Mouse (Mus musculus) embryonic facial prominence, embryonic 13.5 days (tissue): ENCODE measurements around the gene Lce1e. TPM values are rescaled to one million over a fixed set of nuclear protein-coding genes. Genes with fewer than 3 reads are reported as not detected.
"Not testable (repeated sequence)": the region's sequence is repeated elsewhere in the genome, so short reads cannot be mapped to it uniquely, and the experiment has no call there.

Experiments used
- ATAC-seq: fragments of 200-750 bp; cut with Nextera tagmentation; 2 replicates; pipeline ENCODE4 v1.8.0; 2017; ENCODE audit warnings: low read depth; ENCODE audit not compliant: insufficient number of reproducible peaks, insufficient read depth, low FRiP score, low TSS enrichment
- H3K27ac ChIP-seq: fragments of 300-500 bp; sonication (generic); 2 replicates; pipeline ENCODE4 v1.5.1; 2015; ENCODE audit warnings: moderate library complexity, mild to moderate bottlenecking, inconsistent platforms
- H3K27me3 ChIP-seq: fragments of 300-500 bp; sonication (generic); 2 replicates; pipeline ENCODE4 v1.6.1; 2015; ENCODE audit warnings: mild to moderate bottlenecking, inconsistent platforms
- H3K36me3 ChIP-seq: fragments of 300-500 bp; sonication (generic); 2 replicates; pipeline ENCODE4 v1.6.1; 2015; ENCODE audit warnings: mild to moderate bottlenecking, inconsistent platforms
- H3K4me1 ChIP-seq: fragments of 300-500 bp; sonication (generic); 2 replicates; pipeline ENCODE4 v1.6.1; 2015; ENCODE audit warnings: inconsistent platforms
- H3K4me2 ChIP-seq: fragments of 300-500 bp; sonication (generic); 2 replicates; pipeline ENCODE4 v1.6.1; 2015; ENCODE audit warnings: moderate library complexity, mild to moderate bottlenecking, inconsistent platforms
- H3K4me3 ChIP-seq: fragments of 300-500 bp; sonication (generic); 2 replicates; pipeline ENCODE4 v1.5.1; 2015; ENCODE audit warnings: mild to moderate bottlenecking, inconsistent platforms
- H3K9ac ChIP-seq: fragments of 300-500 bp; sonication (generic); 2 replicates; pipeline ENCODE4 v1.6.1; 2015; ENCODE audit warnings: mild to moderate bottlenecking, inconsistent platforms
- H3K9me3 ChIP-seq: fragments of 300-500 bp; sonication (generic); 2 replicates; pipeline ENCODE4 v1.6.1; 2016; ENCODE audit warnings: inconsistent platforms
- WGBS: fragments of 180-500 bp; shearing (Covaris S2); methylation state at CpG from one replicate; pipeline ENCODE4 v1.1.7; 2015; ENCODE audit warnings: mixed read lengths; 5-methylcytosine and 5-hydroxymethylcytosine counted together
- polyA plus RNA-seq: library from polyadenylated mRNA; unstranded; fragments of >200 nt; fragmentation: Nextera tagmentation; extraction: Ambion mirVana; gene quantifications from 2 replicates; pipeline ENCODE4 v1.2.1, GENCODE M21; 2015

The Lce1e gene
- polyA plus RNA-seq, result not detected in 2 replicates

DNA sequence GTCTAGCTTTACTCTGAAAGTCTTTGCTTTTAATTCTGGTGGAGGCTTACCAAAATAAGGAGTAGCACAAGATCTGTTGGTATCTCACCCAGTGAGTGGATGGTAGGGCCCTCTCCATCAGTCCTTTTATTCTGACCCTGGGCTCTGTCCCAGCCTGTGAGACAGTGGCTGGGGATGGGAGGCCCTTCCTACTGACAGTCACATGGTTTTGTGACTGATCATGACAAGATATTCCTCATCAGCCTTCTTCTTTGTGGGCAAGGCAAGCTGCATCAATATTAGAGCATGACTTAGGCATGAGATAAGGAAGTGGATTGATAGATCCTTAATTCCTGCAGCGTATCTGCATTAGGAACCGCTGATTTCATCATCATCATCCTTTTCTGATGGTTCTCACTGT lies at the start of gene Lce1e:
TSS of gene Lce1e (minus strand) at position 101 of the 400 bp plus-strand sequence.
- Histone ChIP-seq H3K27ac (no peak within 1 kb of the TSS), H3K9me3 (no peaks in the 10 kb centered on the region), H3K4me3 (no peak within 1 kb of the TSS), H3K9ac (no peak within 1 kb of the TSS), H3K36me3 (no peaks in the 10 kb centered on the region), H3K4me1 (no peaks in the 10 kb centered on the region), H3K27me3 (no peaks in the 10 kb centered on the region), H3K4me2 (no peak within 1 kb of the TSS)
- whole genome bisulfite sequencing, result 83% methylated on average over 2 of the region's 2 CpGs
- no peak for ATAC-seq

DNA sequence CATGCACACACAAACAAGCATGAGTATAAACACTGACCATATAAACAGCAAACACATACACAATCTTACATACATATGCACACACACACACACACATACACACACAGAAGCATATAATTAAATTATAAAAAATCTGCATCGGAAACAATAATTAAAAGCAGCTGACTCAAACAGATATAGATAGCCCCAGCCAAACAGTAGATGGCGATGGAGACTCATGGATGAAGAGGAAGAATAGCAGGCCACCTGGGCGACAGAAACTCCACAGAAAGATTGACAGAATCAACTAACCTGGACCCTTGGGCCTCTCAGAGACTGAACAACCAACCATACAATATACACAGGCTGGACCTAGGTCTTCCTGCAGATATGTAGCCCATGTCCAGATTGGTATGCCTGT lies 44.3 kb upstream of the Lce1e start:
- Histone ChIP-seq H3K36me3 (no peaks in the 10 kb centered on the region), H3K9me3 (no peaks in the 10 kb centered on the region), H3K27ac (no peak overlapping the region), H3K9ac (no peak overlapping the region), H3K27me3 (no peaks in the 10 kb centered on the region), H3K4me1 (no peaks in the 10 kb centered on the region), H3K4me3 (no peak overlapping the region), H3K4me2 (no peak overlapping the region)
- ATAC-seq, result no peak
- 20% methylated on average over 3 of the region's 3 CpGs for WGBS

DNA sequence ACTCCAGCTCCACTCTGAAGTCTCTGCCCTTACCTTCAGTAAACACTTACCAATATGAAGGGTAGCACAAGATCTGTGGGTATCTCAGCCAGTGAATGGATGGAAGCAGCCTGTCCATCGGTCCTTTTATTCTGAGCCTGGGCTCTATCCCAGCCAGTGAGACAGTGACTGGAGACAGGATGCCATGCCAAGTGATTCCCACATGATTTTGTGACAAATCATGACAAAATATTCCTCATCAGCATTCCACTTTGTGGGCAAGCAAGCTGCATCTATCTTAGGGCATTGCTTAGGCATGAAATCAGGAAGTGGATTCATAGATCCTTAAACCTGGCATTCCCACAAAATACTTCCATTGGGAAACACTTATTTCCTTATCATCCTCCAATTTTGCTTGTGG lies 43.4 kb upstream of the Lce1e start, which contains the start of gene Lce1g:
TSS of gene Lce1g (minus strand) at position 101 of the 400 bp plus-strand sequence.
- Histone ChIP-seq H3K9me3 (no peaks in the 10 kb centered on the region), H3K4me2 (no peak within 1 kb of the TSS), H3K4me3 (no peak within 1 kb of the TSS), H3K27ac (no peak within 1 kb of the TSS), H3K27me3 (no peaks in the 10 kb centered on the region), H3K9ac (no peak within 1 kb of the TSS), H3K36me3 (no peaks in the 10 kb centered on the region), H3K4me1 (no peaks in the 10 kb centered on the region)
- ATAC-seq, result no peak
- WGBS, result 83% methylated on average over 1 of the region's 1 CpGs

- 72% methylated on average over 1 of the region's 1 CpGs for WGBS
- no peaks in the 10 kb centered on the region for H3K27me3 ChIP-seq
- no peaks in the 10 kb centered on the region for H3K36me3 ChIP-seq
- no peak within 1 kb of the TSS for H3K9ac ChIP-seq
- H3K27ac ChIP-seq, result no peak within 1 kb of the TSS
- no peak for ATAC-seq
- no peak within 1 kb of the TSS for H3K4me2 ChIP-seq
- no peak within 1 kb of the TSS for H3K4me3 ChIP-seq
- H3K9me3 ChIP-seq, result no peaks in the 10 kb centered on the region
- no peaks in the 10 kb centered on the region for H3K4me1 ChIP-seq
Measured at GRCm38 (mm10) chr3:92738996-92739395, 30.1 kb upstream of the Lce1e start, which contains the start of gene Gm38119. Gene Gm38119 (minus strand): TSS chr3:92739096.

GRCm38 (mm10) chr3:92722631-92723030 lies 13.8 kb upstream of the Lce1e start:
- H3K9ac ChIP-seq, result no peak overlapping the region
- 85% methylated on average over 5 of the region's 5 CpGs for WGBS
- H3K4me3 ChIP-seq, result no peak overlapping the region
- H3K9me3 ChIP-seq, result no peaks in the 10 kb centered on the region
- no peaks in the 10 kb centered on the region for H3K27me3 ChIP-seq
- no peak for ATAC-seq
- H3K36me3 ChIP-seq, result no peaks in the 10 kb centered on the region
- no peaks in the 10 kb centered on the region for H3K4me1 ChIP-seq
- no peak overlapping the region for H3K4me2 ChIP-seq
- H3K27ac ChIP-seq, result no peak overlapping the region

- Histone ChIP-seq H3K4me3 (no peak within 1 kb of the TSS), H3K9me3 (no peaks in the 10 kb centered on the region), H3K9ac (no peak within 1 kb of the TSS), H3K4me2 (no peak within 1 kb of the TSS), H3K4me1 (no peaks in the 10 kb centered on the region), H3K36me3 (no peaks in the 10 kb centered on the region), H3K27ac (no peak within 1 kb of the TSS), H3K27me3 (no peaks in the 10 kb centered on the region)
- ATAC-seq, result no peak
- 72% methylated on average over 3 of the region's 3 CpGs for WGBS
Measured at GRCm38 (mm10) chr3:92720250-92720649, 11.4 kb upstream of the Lce1e start, which contains the start of gene Lce1f. Gene Lce1f (minus strand): TSS chr3:92720350.

DNA sequence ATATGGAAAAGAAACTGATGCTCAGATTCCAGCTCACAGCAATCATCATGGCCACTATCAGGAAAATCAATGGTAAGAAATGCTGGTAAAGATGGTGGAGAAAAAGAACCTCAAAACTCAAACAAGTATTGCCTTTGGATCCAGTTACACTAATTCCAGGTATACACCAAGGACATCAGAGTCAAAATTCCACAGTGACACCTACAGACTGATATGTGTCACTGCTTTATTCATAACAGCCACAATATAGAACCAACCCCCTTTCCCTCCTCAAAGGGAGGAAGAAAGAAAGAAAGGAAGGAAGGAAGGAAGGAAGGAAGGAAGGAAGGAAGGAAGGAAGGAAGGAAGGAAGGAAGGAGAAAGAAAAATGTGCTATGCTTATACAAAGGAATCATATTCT lies 6.2 kb upstream of the Lce1e start:
- Histone ChIP-seq H3K4me3 (no peak overlapping the region), H3K4me2 (no peak overlapping the region), H3K27ac (no peak overlapping the region), H3K36me3 (no peaks in the 10 kb centered on the region), H3K9ac (no peak overlapping the region), H3K27me3 (no peaks in the 10 kb centered on the region), H3K4me1 (no peaks in the 10 kb centered on the region), H3K9me3 (no peaks in the 10 kb centered on the region)
- ATAC-seq, result no peak

GRCm38 (mm10) chr3:92694613-92695012 lies 14.3 kb downstream of the Lce1e start:
- Histone ChIP-seq H3K9ac (no peak overlapping the region), H3K9me3 (no peaks in the 10 kb centered on the region), H3K27ac (no peak overlapping the region), H3K27me3 (no peaks in the 10 kb centered on the region), H3K4me3 (no peak overlapping the region), H3K4me2 (no peak overlapping the region), H3K4me1 (no peaks in the 10 kb centered on the region), H3K36me3 (no peaks in the 10 kb centered on the region)
- 11% methylated on average over 1 of the region's 1 CpGs for WGBS
- ATAC-seq, result no peak

DNA sequence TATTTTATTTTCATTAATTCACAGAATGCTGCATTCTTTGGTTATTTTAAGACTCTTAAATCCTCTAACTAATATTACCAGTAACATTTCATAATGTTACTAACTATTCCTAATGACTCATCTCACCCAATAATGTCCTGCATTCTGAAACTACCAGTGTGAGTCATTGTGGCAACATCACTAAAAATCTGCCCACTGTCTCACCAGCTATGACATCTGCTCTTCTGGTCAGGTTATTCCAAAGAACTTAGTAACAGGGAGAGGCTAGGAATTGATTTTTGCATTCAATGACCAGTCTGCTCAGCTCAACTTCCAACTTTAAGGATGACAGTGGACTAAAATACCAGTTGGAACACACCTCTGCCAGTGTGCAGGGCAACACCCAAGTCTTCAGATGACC lies 17.2 kb downstream of the Lce1e start:
- H3K4me3 ChIP-seq, result no peak overlapping the region
- no peaks in the 10 kb centered on the region for H3K27me3 ChIP-seq
- no peak overlapping the region for H3K9ac ChIP-seq
- no peak overlapping the region for H3K27ac ChIP-seq
- H3K36me3 ChIP-seq, result no peaks in the 10 kb centered on the region
- H3K4me2 ChIP-seq, result no peak overlapping the region
- ATAC-seq, result no peak
- H3K4me1 ChIP-seq, result no peaks in the 10 kb centered on the region
- H3K9me3 ChIP-seq, result no peaks in the 10 kb centered on the region

- H3K36me3 ChIP-seq, ATAC-seq, H3K4me3 ChIP-seq, H3K4me1 ChIP-seq, H3K9me3 ChIP-seq, H3K27me3 ChIP-seq, H3K27ac ChIP-seq, H3K9ac ChIP-seq, H3K4me2 ChIP-seq: not testable (repeated sequence)
- 82% methylated on average over 16 of the region's 16 CpGs for WGBS
Measured at GRCm38 (mm10) chr3:92689154-92689553, 19.7 kb downstream of the Lce1e start.

GRCm38 (mm10) chr3:92687110-92687509 lies 21.8 kb downstream of the Lce1e start, which contains the start of gene Lce1d:
Gene Lce1d (minus strand): TSS chr3:92687210.
- H3K4me3 ChIP-seq, result no peak within 1 kb of the TSS
- H3K4me2 ChIP-seq, result no peak within 1 kb of the TSS
- no peak within 1 kb of the TSS for H3K9ac ChIP-seq
- no peak for ATAC-seq
- no peak within 1 kb of the TSS for H3K27ac ChIP-seq
- 59% methylated on average over 2 of the region's 2 CpGs for WGBS
- H3K4me1 ChIP-seq, result no peaks in the 10 kb centered on the region
- no peaks in the 10 kb centered on the region for H3K27me3 ChIP-seq
- no peaks in the 10 kb centered on the region for H3K36me3 ChIP-seq
- H3K9me3 ChIP-seq, result no peaks in the 10 kb centered on the region

GRCm38 (mm10) chr3:92678947-92679346 lies 29.9 kb downstream of the Lce1e start, which contains the start of gene Lce1c:
Gene Lce1c (plus strand): TSS chr3:92679247.
- no peaks in the 10 kb centered on the region for H3K27me3 ChIP-seq
- H3K9me3 ChIP-seq, result no peaks in the 10 kb centered on the region
- 92% methylated on average over 4 of the region's 4 CpGs for WGBS
- H3K4me1 ChIP-seq, result no peaks in the 10 kb centered on the region
- H3K36me3 ChIP-seq, result no peaks in the 10 kb centered on the region
- no peak within 1 kb of the TSS for H3K4me3 ChIP-seq
- no peak within 1 kb of the TSS for H3K27ac ChIP-seq
- no peak for ATAC-seq
- no peak within 1 kb of the TSS for H3K9ac ChIP-seq
- no peak within 1 kb of the TSS for H3K4me2 ChIP-seq

- H3K4me3 ChIP-seq, result no peak within 1 kb of the TSS
- no peak within 1 kb of the TSS for H3K9ac ChIP-seq
- H3K4me2 ChIP-seq, result no peak within 1 kb of the TSS
- H3K27ac ChIP-seq, result no peak within 1 kb of the TSS
- H3K27me3 ChIP-seq, result no peaks in the 10 kb centered on the region
- H3K4me1 ChIP-seq, result no peaks in the 10 kb centered on the region
- H3K36me3 ChIP-seq, result no peaks in the 10 kb centered on the region
- no peaks in the 10 kb centered on the region for H3K9me3 ChIP-seq
- no peak for ATAC-seq
Measured at GRCm38 (mm10) chr3:92670215-92670614, 38.7 kb downstream of the Lce1e start, which contains the start of gene Lce1a2. Gene Lce1a2 (minus strand): TSS chr3:92670315.
